Mouse (Mus musculus) right cerebral cortex, postnatal 10 days (tissue): Measurements from ENCODE around the gene Fstl4.

Experiments
- DNase-seq, 2 experiments: peaks; one replicate each; pipeline ENCODE4 v3.0.0; 2021; ENCODE audit warnings: low spot score in 2 of 2

The Fstl4 gene

GRCm38 (mm10) chr11:52764461-52764893 is at the start of gene Fstl4:
Fstl4 (plus strand) TSS chr11:52764634.
- DNase-seq = peak; percentile 54 to 56

GRCm38 (mm10) chr11:52718570-52718969 is 45.9 kb upstream of the Fstl4 start:
- DNase-seq = no peak

GRCm38 (mm10) chr11:52721087-52721486 is 43.3 kb upstream of the Fstl4 start:
- DNase-seq = no peak

GRCm38 (mm10) chr11:52722706-52723105 is 41.7 kb upstream of the Fstl4 start:
- no peak for DNase-seq

- DNase-seq = no peak
These were observed 38.4 kb upstream of the Fstl4 start for GRCm38 (mm10) chr11:52726001-52726400.

- no peak for DNase-seq
These were observed 36.0 kb upstream of the Fstl4 start for GRCm38 (mm10) chr11:52728479-52728878.

- DNase-seq = no peak
These were observed 34.5 kb upstream of the Fstl4 start for GRCm38 (mm10) chr11:52729890-52730289.

- no peak for DNase-seq
These were observed 32.5 kb upstream of the Fstl4 start for GRCm38 (mm10) chr11:52731979-52732378.

GRCm38 (mm10) chr11:52734493-52735195 is 29.8 kb upstream of the Fstl4 start:
- DNase-seq = no peak

GRCm38 (mm10) chr11:52739187-52739586 is 25.2 kb upstream of the Fstl4 start:
- DNase-seq = no peak

- DNase-seq = no peak
These were observed 24.0 kb upstream of the Fstl4 start for GRCm38 (mm10) chr11:52740466-52740865.

GRCm38 (mm10) chr11:52743956-52744355 is 20.5 kb upstream of the Fstl4 start:
- no peak for DNase-seq

- DNase-seq = no peak
These were observed 19.6 kb upstream of the Fstl4 start for GRCm38 (mm10) chr11:52744593-52745450.

GRCm38 (mm10) chr11:52747206-52747605 is 17.2 kb upstream of the Fstl4 start:
- DNase-seq = no peak

GRCm38 (mm10) chr11:52747766-52748456 is 16.5 kb upstream of the Fstl4 start:
- DNase-seq = no peak

GRCm38 (mm10) chr11:52749988-52750387 is 14.4 kb upstream of the Fstl4 start:
- no peak for DNase-seq

GRCm38 (mm10) chr11:52752524-52752923 is 11.9 kb upstream of the Fstl4 start:
- DNase-seq = no peak

- DNase-seq = no peak
These were observed 11.2 kb upstream of the Fstl4 start for GRCm38 (mm10) chr11:52753261-52753660.

- DNase-seq = no peak
These were observed 2.6 kb upstream of the Fstl4 start for GRCm38 (mm10) chr11:52761800-52762199.

- DNase-seq = peak in 1 of 2 experiments; percentile 46
These were observed 652 bp downstream of the Fstl4 start for GRCm38 (mm10) chr11:52764894-52765677.

GRCm38 (mm10) chr11:52765678-52766254 is 1.3 kb downstream of the Fstl4 start:
- DNase-seq = peak; percentile 68 to 79
